ENCODE assay signal across 10 mouse cellular contexts in genomic region chr5:111510183-111510878, GRCm38 (mm10).
DNase-seq lines count a peak whose midpoint lies in the region; ATAC-seq and TF ChIP-seq lines count a peak whose summit lies in the region.
"Had no signal": no experiment of that assay in that cellular context is flagged by ENCODE, and none has a peak within 500 bp of the region (broad histone marks: within the 10 kb centered on the region; RNA-seq: fewer than 3 reads in every experiment).

No protein-coding gene starts in this region.

- TF ChIP-seq CTCF in midbrain, postnatal 0 days (IDR thresholded peaks at IDR 0.05): no peak

- no peak for ATAC-seq in heart, embryonic 16.5 days (replicated peaks; ENCODE audit: extremely low read depth, insufficient read depth, low FRiP score)
- no peak for ATAC-seq in midbrain, embryonic 12.5 days (ENCODE audit: low FRiP score, low read depth)
- no peak for ATAC-seq in midbrain, postnatal 0 days (ENCODE audit: low FRiP score)
- ATAC-seq in inflammation-experienced regulatory T-cells, adult 6 months: peak; percentile 11
- no peak for ATAC-seq in erythroid progenitor cell, adult 5-6 weeks (replicated peaks; ENCODE audit: low FRiP score, poor library complexity, severe bottlenecking)

- WGBS in heart, embryonic 16.5 days: 74% methylated on average over 5 of the region's 5 CpGs
- WGBS in midbrain, embryonic 12.5 days: 65% methylated on average over 5 of the region's 5 CpGs
- 78% methylated on average over 5 of the region's 5 CpGs for WGBS in midbrain, postnatal 0 days

- DNase-seq in heart, postnatal 4 days: no peak
- no peak for DNase-seq in midbrain, postnatal 0 days (ENCODE audit: low spot score)
- DNase-seq in urinary bladder, postnatal 36 days (ENCODE audit: low spot score in 2 of 2): no peak
- no peak for DNase-seq in gastrocnemius, postnatal 4 days (ENCODE audit: low spot score in 2 of 2)

- H3K9ac ChIP-seq in heart, embryonic 16.5 days (ENCODE audit: low read length): peak overlapping the region; percentile 12
- no peak overlapping the region for H3K9ac ChIP-seq in midbrain, embryonic 12.5 days (replicated peaks)
- no peak overlapping the region for H3K9ac ChIP-seq in midbrain, postnatal 0 days (replicated peaks; ENCODE audit: low read length, poor library complexity, severe bottlenecking)
- H3K9ac ChIP-seq: embryonic facial prominence, embryonic 15.5 days; stomach, embryonic 15.5 days had no signal

- H3K27ac ChIP-seq in heart, embryonic 16.5 days (ENCODE audit: low read length): peak overlapping the region; percentile 77
- peak overlapping the region; percentile 79 for H3K27ac ChIP-seq in midbrain, embryonic 12.5 days (replicated peaks)
- no peak overlapping the region for H3K27ac ChIP-seq in midbrain, postnatal 0 days (ENCODE audit: low read depth, low read length)

- peaks cover 3% of the 10 kb centered on the region; the same call in 1 of the 2 replicates for H3K27me3 ChIP-seq in heart, embryonic 16.5 days (ENCODE audit: control insufficient read depth, insufficient read depth, low read length)
- H3K27me3 ChIP-seq in midbrain, embryonic 12.5 days: peaks cover 13% of the 10 kb centered on the region; the same call in 1 of the 2 replicates
- H3K27me3 ChIP-seq in midbrain, postnatal 0 days (ENCODE audit: insufficient read depth, low read length): no peaks in the 10 kb centered on the region

- no peaks in the 10 kb centered on the region for H3K9me3 ChIP-seq in heart, embryonic 16.5 days (replicated peaks; ENCODE audit: control insufficient read depth, low read length)
- H3K9me3 ChIP-seq in midbrain, embryonic 12.5 days: no peaks in the 10 kb centered on the region
- no peaks in the 10 kb centered on the region for H3K9me3 ChIP-seq in midbrain, postnatal 0 days (ENCODE audit: low read length)
- H3K9me3 ChIP-seq: embryonic facial prominence, embryonic 15.5 days; stomach, embryonic 15.5 days had no signal

- H3K36me3 ChIP-seq in heart, embryonic 16.5 days (ENCODE audit: control insufficient read depth, insufficient read depth): no peaks in the 10 kb centered on the region
- H3K36me3 ChIP-seq in midbrain, embryonic 12.5 days: no peaks in the 10 kb centered on the region
- no peaks in the 10 kb centered on the region for H3K36me3 ChIP-seq in midbrain, postnatal 0 days (ENCODE audit: insufficient read depth, low read length)
- H3K36me3 ChIP-seq: embryonic facial prominence, embryonic 15.5 days; stomach, embryonic 15.5 days had no signal

- H3K4me1 ChIP-seq in heart, embryonic 16.5 days (ENCODE audit: control insufficient read depth, insufficient read depth, low read length): peaks cover 57% of the 10 kb centered on the region
- peaks cover 68% of the 10 kb centered on the region for H3K4me1 ChIP-seq in midbrain, embryonic 12.5 days
- H3K4me1 ChIP-seq in midbrain, postnatal 0 days (ENCODE audit: insufficient read depth, low read length): no peaks in the 10 kb centered on the region; the same call in 1 of the 2 replicates

- H3K4me2 ChIP-seq in heart, embryonic 16.5 days (ENCODE audit: low read depth, low read length): no peak overlapping the region
- no peak overlapping the region for H3K4me2 ChIP-seq in midbrain, embryonic 12.5 days (replicated peaks)
- H3K4me2 ChIP-seq in midbrain, postnatal 0 days (ENCODE audit: low read depth, low read length, poor library complexity, severe bottlenecking): no peak overlapping the region

- H3K4me3 ChIP-seq in heart, embryonic 16.5 days (ENCODE audit: low read length): no peak overlapping the region
- H3K4me3 ChIP-seq in midbrain, embryonic 12.5 days: no peak overlapping the region
- H3K4me3 ChIP-seq in midbrain, postnatal 0 days (ENCODE audit: low read depth, low read length): no peak overlapping the region
